Mouse (Mus musculus): Measurements from ENCODE around the gene Cmip.

Gene Cmip

DNA sequence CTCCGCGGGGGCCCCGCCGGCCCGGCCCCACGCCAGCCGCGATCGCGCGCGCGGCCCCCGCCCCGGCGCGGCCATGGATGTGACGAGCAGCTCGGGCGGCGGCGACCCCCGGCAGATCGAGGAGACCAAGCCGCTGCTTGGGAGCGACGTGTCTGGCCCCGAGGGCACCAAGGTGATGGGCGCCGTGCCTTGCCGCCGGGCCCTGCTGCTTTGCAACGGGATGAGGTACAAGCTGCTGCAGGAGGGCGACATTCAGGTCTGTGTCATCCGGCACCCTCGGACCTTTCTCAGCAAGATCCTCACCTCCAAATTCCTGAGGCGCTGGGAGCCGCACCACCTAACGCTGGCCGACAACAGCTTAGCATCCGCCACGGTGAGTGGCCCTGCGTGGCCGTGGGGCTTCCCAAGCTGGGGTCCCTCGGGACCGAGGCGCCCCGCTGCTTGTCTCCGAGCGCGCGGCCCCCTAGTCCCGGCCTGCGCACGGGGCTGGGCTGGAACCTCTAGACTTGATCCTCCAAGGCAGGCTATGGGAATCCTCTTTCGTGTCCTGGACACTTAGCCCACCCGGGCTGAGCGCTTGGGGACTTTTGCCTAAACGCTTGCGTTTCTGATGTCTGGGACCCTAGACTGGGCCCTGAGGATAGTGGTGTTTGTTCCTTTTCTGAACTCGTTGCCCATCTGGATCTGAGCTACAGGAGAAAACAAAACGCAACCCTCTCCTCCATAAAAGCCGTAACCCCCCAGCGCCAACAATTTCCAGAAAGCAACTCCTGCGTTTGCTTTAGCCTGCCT lies at the start of gene Cmip:
Cmip (plus strand) TSS at position 36 of the 792 bp plus-strand sequence.
- peak; percentile 62 for DNase-seq (ENCODE audit: low spot score)

DNA sequence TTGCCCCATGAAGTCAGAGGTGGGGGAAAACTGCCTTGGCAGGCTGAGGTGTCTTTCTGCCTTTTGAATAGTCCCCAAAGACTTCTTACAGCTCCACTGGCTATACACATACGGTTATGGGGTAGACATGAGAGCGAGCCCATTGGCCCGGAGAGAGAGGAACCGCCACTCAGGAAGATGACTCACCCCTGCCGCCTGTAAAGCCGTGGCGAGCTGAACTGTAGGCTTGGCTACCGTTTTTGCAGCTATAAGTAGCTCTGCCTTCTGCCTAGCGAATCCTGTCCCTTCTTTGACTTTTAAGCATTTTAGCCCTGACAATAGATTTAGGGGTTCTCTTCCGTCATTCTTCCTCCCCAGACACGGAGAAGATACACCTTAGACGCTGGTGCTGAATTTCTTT lies 47.7 kb upstream of the Cmip start:
- DNase-seq (ENCODE audit: low spot score): no peak

DNA sequence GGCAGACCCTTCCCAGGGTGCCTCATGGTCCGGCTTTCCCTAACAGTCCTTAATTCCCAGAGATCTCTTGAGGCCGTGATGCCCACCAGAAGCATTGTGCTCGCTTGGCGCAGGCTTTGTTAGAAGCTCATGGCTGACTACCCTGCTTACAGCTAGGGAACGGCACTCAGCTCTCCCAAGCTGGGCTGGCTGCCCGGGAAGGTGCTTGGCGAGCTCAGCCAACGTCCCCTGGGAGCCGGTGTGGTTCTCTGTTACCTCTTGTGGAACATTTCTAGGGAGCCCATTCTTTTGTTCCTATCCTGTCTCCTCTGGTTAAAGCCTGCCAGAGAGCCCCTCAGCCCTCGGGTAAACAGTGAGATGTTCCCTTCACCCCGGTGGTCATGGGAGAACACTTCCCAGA lies 44.8 kb upstream of the Cmip start:
- DNase-seq (ENCODE audit: low spot score): no peak

DNA sequence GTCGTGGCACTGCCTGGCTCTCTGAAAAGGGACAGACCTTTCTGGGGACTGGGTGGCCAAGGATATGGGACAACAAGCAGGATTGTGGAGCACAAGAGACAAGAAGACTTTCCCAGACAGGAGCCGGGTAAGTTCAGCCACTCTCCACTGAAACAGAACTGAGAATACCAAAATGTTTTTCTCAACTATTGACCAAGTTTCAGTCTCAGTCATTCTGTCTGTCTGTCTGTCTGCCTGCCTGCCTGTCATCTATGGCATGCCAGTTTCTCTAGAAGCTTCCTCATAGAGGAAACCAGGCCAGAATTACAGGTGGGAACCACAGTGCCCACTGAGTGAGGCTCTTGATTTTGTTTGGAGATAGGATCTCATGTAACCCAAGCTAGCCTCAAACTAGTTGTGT lies 39.1 kb upstream of the Cmip start:
- no peak for DNase-seq (ENCODE audit: low spot score)

DNA sequence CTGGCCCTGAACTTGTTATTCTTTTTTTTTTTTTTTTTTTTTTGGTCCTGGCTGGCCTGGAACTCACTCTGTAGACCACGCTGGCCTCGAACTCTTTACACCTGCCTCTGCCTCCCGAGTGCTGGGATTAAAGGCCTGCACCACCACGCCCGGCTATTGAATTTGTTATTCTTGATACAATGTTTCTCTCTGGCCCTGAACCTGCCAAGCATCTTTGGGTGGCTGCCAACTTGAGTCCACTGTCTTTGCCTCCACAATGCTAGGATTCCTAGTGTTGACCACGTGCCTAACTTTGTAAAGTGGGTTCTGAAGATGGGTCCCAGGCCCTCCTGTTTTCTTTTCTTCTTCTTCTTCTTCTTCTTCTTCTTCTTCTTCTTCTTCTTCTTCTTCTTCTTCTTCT lies 34.5 kb upstream of the Cmip start:
- DNase-seq (ENCODE audit: low spot score): peak; percentile 68

DNA sequence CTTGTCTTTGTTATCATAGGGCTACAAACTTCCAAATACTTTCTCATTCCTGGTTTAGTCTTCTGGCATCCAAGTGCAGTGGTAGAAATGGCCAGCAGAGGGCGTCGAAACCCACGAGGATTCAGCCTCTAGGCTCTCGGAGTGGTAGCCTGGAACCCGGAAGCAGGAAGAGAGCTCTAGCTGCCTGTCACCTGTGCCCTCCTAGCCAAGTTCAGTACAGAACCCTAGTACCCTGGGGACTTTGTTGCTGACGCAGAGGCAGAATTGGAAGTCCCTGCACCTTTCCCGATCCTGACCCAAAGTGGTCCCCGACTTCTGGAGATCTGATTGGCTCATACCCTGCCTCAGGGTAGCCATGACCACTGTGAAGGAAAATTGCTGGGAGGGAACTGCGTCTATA lies 32.2 kb upstream of the Cmip start:
- peak; percentile 94 for DNase-seq (ENCODE audit: low spot score)

DNA sequence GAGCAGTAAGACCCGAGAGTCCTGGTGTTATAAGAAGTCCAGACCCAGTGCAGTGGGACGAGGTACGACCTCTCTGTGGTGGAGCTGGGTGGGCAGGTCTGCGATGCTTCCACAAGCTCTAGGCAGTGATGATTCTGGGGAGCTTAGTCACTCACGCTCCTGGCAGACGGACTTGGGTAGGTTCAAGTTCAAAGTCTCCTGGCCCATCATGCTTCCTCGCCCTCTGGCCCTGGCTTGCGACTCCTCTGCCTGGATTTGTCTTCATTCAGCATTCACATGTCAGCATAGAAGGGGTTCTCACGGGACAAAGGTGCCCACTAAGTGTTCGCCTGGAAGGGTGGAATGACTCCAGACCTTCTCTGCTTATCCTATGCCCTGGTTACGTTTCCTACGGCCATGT lies 30.6 kb upstream of the Cmip start:
- DNase-seq (ENCODE audit: low spot score): no peak

DNA sequence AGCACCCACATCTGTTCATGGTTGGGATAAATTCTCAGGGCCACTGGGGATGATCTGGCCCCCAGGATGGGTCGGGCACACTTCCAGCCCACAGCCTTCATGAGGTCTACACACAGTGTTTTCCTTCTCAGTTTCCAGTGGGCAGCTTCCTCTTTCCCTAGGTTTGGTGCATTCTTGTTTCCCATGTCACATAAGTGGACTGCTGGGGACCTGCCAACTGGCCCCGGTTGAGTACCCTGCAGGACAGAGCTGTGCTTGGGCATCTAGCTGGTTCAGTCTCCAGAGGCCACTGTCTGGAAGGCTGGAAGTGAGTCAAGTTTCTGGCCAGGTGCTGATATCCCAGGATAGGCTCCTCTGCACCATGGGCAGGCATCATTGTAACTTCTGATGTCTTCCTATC lies 29.5 kb upstream of the Cmip start:
- no peak for DNase-seq (ENCODE audit: low spot score)

DNA sequence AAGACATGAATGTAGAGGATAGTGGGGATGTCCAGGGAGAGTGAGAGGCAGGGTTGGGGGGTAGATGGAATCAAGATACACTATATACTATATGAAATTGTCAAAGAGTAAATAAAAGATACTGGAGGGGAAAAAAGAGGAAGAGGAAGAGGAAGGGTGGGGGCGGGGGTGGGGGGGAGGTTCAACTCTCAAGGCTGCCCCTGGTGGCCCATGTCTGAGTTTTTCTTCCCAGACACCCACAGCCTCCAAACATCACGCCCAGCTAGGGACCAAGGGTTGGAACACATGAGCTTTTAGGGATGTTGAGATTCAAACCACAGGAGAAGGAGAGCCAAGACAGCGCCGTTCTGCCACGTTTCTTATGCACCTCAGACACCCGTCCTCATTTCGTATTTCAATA lies 23.7 kb upstream of the Cmip start:
- no peak for DNase-seq (ENCODE audit: low spot score)

DNA sequence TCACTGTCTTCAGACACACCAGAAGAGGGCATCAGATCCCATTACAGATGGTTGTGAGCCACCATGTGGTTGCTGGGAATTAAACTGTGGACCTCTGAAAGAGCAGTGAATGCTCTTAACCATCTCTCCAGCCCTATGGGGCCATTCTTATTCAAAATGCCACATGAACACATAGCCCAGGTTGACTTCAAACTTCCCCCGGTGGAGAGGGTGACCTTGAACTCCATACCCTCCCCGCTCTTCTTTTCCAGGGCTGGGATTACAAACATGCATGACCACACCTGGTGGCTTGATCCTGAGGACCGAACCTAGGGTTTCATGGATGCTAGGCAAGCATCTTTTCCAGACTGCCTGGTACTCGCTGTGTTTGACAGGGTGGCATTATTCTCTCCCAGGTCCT lies 20.3 kb upstream of the Cmip start:
- no peak for DNase-seq (ENCODE audit: low spot score)

DNA sequence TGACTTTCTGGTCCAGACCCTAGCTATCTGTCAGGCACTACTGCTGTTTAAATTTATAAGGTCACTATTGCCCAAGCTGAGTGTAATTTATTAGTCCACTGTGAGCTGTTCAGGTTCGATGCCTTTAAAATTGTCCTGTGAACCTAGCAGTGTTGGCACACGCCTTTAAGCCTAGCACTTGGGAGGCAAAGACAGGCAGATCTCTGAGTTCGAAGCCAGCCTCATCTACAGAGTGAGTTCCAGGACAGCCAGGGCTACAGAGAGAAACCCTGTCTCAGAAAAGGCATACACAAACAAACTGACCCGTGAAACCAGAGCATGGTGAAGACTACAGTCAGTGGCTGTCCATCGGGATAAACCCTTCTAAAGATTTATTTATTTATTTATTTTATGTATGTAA lies 16.5 kb upstream of the Cmip start:
- no peak for DNase-seq (ENCODE audit: low spot score)

DNA sequence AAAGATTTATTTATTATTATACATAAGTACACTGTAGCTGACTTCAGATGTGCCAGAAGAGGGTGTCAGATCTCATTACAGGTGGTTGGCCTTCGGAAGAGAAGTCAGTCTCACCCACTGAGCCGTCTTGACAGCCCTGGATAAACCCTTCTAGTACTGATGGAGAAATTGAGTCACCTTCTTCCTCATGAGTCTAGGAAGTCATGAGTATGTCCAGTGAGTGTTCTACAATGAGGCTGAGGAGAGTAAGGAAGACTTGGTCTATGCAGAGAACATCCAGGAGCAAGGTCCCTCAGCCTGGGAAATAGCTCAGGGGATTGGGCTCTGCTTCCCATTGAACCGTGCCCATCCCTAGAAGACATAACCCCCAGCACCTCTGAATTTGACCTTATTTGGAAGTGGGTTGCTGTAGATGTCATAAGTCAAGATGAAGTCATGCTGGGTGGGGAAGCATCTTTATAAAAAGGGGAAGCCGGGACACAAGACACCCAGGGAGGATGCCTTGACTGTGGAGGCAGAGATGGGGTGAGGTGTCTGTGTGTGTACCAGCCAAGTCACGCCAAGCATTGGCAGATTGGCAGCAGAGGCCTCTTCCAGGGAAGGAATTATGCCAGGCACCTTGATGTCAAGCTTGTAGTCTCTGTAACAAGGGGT lies 15.9 kb upstream of the Cmip start:
- no peak for DNase-seq (ENCODE audit: low spot score)

DNA sequence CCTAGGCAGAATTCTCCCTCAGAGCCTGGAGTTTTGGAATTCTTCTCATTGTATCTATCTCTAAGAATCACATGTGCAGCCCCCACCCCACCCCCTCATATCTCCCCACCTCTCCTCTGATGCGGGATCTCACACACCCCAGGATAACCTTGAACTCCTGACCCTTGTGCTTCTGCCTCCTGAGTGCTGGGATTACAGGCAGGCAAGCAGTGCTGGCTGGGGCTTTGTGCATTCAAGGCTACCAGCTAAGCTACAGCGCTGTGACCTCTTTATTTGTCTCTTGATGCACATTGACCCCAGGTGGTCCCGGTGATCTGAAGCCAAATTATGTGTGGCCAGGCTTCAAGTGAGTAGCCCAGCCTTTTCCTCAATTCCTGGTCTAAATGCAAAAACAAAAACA lies 15.0 kb upstream of the Cmip start:
- DNase-seq (ENCODE audit: low spot score): no peak

DNA sequence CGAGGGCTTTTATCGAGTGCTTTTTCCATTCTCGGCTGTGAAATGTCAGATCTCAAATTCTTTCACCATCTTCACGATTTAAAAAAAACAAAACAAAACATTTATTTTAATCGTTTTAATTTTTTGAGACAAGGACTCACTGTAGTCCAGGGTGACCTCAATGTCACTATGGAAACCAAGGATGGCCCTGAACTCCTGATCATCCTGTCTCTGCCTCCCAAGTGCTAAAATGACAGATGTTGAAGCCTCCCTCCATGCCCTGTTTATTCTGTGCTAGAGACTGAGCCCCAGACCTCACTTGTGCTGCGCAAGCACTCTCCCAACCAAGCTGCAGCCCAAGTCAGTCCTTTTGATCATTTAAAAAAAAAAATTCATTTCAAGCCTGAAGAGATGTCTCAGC lies 14.6 kb upstream of the Cmip start:
- DNase-seq (ENCODE audit: low spot score): no peak

DNA sequence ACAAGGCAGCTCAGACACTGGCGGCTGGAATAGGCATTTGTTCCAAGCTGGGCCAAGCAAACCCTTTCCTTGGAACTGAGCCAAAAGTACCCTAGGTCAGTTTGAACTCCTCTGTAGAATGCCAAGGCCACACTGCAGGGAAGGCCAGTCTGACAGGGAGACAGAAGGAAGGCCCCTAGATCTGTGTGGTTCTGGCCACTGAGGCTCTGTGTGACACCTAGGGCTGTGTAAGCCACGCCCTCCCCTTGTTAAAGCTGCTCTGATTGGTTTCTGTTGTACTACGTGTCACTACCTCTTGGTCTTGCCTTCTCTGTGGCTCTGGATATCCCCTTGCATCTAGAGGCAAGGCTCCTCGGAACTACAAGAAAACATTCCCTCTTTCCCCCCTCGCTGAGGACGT lies 12.3 kb upstream of the Cmip start:
- no peak for DNase-seq (ENCODE audit: low spot score)

DNA sequence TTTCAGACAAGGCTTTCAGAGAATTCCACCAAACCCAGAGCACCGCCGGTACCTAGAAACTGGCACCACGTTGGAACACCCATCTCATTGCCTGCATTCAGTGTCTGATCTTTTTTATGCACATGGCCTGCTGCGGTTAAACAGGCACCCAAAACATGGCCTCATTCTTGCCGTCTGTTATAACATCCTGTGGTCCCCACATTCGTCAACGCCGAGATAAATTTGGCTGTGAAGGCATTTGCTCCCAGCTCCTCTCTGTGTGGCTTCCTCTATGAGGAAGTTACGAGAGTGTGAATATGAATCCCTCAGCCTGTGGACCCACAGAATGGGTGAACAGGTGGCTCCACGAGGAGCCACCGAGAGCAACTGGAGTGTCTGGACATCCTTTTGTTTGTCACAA lies 8.5 kb upstream of the Cmip start:
- no peak for DNase-seq (ENCODE audit: low spot score)

DNA sequence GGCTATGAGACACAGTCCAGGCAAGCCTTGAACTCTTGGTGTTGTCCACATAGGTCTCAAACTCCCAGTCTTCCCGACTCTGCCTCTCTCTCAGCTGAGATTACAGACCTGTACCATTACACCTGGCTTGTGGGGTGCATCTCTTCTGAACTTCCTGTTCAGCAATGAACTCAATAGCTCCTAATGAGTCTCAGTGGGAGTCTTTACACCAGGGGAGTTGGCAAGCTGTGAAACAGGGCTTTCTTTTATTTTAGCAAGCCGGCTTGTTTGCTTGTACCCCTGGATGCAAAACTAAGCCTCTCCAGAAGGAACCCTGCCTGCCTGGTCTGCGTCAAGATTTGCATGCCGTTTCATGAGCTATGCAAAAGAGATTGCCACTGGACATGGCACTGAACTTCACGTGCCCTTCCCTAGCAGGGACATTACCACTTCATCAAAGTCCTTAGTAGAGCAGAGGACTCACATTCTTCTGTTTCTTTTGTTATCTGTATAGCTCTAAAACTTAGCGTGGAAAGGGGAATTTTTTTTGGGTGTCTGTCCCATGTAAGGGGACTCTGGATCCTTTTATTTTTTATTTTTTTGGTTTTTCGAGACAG lies 5.7 kb upstream of the Cmip start:
- DNase-seq (ENCODE audit: low spot score): no peak

DNA sequence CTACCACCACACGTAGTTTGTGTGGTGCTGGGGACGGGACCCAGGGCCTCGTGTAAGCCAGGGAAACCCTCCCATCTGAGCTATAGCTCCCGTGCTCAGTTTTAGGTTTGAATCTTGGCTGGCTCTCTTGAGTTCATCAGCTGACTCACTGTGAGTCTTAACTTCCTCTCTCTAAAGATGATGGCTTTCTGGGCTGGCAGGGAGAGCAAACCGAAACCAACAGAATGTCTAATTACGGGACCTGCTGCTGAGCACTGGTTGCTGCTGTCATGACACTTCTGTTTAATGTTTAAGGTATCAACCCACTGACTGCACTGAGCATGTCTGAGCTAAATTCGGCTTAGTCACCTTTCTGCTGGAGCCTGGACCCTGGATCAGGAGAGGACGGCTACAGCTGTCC lies 4.2 kb upstream of the Cmip start:
- no peak for DNase-seq (ENCODE audit: low spot score)

DNA sequence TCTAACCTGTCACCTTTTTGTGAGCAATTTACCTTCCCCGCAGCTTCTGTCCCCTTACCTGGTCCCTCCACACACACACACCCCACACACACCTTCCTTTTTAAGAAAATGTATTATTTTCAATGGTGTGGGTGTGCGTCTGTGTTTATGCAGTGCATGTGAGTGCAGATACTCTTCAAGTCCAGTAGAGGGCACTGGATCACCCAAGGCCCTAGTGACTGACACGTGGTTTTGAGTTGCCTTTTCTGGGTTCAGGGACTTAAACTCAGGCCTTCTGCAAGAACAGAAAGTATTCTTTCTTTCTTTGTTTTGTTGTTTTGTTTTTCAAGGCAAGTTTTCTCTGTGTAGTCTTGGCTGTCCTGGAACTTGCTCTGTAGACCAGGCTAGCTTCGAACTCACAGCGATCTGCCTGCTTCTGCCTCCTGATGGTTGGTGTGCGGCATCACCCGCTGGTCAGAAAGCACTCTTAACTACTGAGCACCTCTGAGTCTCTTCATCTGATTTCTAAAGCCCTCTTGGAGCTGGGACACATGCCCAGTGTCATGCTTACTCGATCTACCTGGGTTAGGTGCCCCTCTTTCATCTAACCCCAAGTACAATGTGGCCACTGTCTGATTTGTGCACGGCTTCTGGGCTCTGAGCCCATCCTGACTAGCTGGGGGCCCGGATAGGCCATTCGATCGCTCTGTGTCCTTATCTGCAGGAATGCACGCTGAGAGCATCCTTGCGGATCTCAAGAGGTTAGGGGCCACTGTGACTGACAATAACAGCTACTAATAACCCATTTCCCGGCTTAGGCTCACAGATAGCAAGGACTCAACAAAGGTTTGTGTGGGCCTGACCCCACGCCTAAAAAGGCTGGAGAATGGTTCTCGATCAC lies 3.2 kb upstream of the Cmip start:
- no peak for DNase-seq (ENCODE audit: low spot score)

DNA sequence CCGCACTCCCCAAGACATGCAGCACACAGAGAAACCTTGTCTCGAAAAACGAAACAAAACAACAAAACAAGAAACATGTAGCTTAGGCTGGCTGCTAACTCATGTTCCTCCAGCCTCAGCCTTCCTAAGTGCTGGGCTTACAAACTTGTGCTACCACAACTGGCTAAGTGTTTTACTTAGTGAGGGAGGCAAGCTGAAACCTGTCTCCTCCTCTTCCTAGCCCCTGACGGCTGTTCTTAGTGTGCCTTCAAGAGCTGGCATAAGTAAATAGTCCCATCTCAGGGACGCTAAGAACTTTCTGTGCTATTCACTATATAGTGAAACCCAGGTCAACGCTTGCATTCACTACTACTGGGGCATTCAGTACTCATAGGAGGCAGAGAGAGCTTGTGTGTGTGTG lies 2.4 kb upstream of the Cmip start:
- DNase-seq (ENCODE audit: low spot score): no peak

DNA sequence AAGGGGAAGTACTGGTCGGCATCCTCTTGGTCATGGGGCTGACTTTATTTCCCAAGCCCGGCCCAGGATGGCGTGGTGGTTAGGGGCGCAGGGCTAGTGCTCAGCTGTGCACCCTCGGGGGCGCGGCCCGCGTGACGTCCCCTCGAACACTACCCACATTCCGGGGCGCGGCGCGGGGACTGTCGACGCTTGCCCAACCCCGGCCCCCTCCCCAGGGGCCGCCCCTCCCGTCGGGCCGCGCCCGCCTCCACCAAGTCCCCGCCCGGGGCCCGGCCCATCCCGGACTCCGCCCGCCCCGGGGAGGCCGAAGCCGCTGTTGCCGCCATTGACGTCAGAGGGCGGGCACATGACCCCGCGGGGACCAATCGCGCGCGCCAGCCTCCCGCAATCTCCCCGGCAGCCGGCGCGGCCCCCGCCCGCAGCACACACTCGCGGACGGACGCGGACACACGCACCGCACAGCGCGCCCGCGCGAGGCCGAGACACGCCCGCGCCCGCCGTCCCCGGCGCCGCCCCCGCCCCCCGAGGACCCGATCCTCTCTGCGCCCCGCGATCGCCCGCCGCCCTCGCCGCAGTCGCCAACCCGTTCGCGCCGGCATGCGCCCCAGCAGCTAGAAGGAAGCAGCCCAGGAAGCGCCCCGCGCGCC lies 449 bp upstream of the Cmip start:
- peak; percentile 96 for DNase-seq (ENCODE audit: low spot score)
